Mouse (Mus musculus): Measurements from ENCODE around the gene Panx1. TPM values are rescaled to one million over a fixed set of nuclear protein-coding genes. Genes with fewer than 3 reads are reported as not detected.

Panx1 gene
- 23.2 and 24.5 TPM in 2 replicates for polyA plus RNA-seq (2015; fragmentation: Nextera tagmentation; extraction: Ambion mirVana)

- Histone ChIP-seq H3K9ac (ENCODE audit: low read depth, low read length) (peak within 1 kb of the TSS; percentile 70), H3K4me2 (replicated peaks; ENCODE audit: low read depth) (peak within 1 kb of the TSS; percentile 92), H3K36me3 (ENCODE audit: control insufficient read depth, insufficient read depth) (no peaks in the 10 kb centered on the region), H3K27me3 (replicated peaks; ENCODE audit: control insufficient read depth, insufficient read depth, low read length) (no peaks in the 10 kb centered on the region), H3K9me3 (ENCODE audit: control insufficient read depth) (no peaks in the 10 kb centered on the region), H3K27ac (ENCODE audit: low read depth, low read length) (peak within 1 kb of the TSS; percentile 83), H3K4me1 (replicated peaks; ENCODE audit: control insufficient read depth, insufficient read depth, low read length) (peaks cover 5% of the 10 kb centered on the region; the same call in 1 of the 2 replicates), H3K4me3 (ENCODE audit: low read depth, low read length) (peak within 1 kb of the TSS; percentile 73)
- no peak for TF ChIP-seq CTCF (IDR thresholded peaks at IDR 0.05; ENCODE audit: low read depth)
- under 1% methylated on average over 65 of the region's 68 CpGs for WGBS
- peak; percentile 83 for ATAC-seq
Observed at GRCm38 (mm10) chr9:15045084-15045669, at the start of gene Panx1. TSS of gene Panx1 (minus strand) at chr9:15045478.

GRCm38 (mm10) chr9:15068686-15069295, 23.5 kb upstream of the Panx1 start:
- no peak overlapping the region for H3K27ac ChIP-seq (ENCODE audit: low read depth, low read length)
- no peak overlapping the region for H3K4me2 ChIP-seq (replicated peaks; ENCODE audit: low read depth)
- no peak overlapping the region for H3K4me3 ChIP-seq (ENCODE audit: low read depth, low read length)
- no peaks in the 10 kb centered on the region for H3K4me1 ChIP-seq (replicated peaks; ENCODE audit: control insufficient read depth, insufficient read depth, low read length)
- no peaks in the 10 kb centered on the region for H3K9me3 ChIP-seq (ENCODE audit: control insufficient read depth)
- H3K9ac ChIP-seq (ENCODE audit: low read depth, low read length), result no peak overlapping the region
- H3K27me3 ChIP-seq (replicated peaks; ENCODE audit: control insufficient read depth, insufficient read depth, low read length), result no peaks in the 10 kb centered on the region
- WGBS, result 49% methylated on average over 6 of the region's 6 CpGs
- peak; percentile 77 for ATAC-seq
- no peaks in the 10 kb centered on the region for H3K36me3 ChIP-seq (ENCODE audit: control insufficient read depth, insufficient read depth)
- TF ChIP-seq CTCF (IDR thresholded peaks at IDR 0.05; ENCODE audit: low read depth), result no peak

DNA sequence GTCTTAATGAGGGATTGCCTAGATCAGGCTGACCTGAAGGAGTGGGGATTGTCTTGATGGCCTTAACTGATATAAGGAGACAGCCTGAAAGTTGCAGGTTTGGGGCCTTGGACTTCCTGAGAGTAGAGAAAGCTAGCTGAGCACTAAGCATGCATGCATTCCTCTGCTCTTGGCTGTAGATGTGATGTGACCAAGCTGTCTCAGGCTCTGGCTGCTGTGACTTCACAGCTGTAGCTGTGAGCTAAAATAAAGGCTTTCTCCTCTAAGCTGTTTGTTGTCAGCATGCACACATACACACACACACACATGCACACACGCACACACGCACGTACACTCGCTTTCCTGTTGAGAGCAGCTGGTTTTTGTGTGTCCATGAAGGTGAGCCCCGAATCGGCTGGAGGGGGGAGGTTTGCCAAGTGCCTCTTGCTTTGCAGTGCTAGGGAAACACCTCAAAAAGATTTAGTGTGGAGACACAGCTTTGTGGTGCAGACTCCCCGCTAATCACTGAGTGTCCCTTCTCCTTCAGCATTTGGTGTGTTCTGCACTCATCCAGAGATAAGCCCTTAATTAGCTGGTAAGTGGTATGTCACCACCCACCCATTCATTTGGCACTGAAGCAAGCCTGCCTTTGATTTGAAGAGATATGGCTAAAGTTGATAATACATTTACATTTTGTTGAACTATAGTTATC, 22.9 kb upstream of the Panx1 start:
- WGBS, result 68% methylated on average over 7 of the region's 7 CpGs
- TF ChIP-seq CTCF (IDR thresholded peaks at IDR 0.05; ENCODE audit: low read depth), result no peak
- Histone ChIP-seq H3K36me3 (ENCODE audit: control insufficient read depth, insufficient read depth) (no peaks in the 10 kb centered on the region), H3K9me3 (ENCODE audit: control insufficient read depth) (no peaks in the 10 kb centered on the region), H3K9ac (ENCODE audit: low read depth, low read length) (no peak overlapping the region), H3K4me3 (ENCODE audit: low read depth, low read length) (no peak overlapping the region), H3K27ac (ENCODE audit: low read depth, low read length) (no peak overlapping the region), H3K4me1 (replicated peaks; ENCODE audit: control insufficient read depth, insufficient read depth, low read length) (no peaks in the 10 kb centered on the region), H3K27me3 (replicated peaks; ENCODE audit: control insufficient read depth, insufficient read depth, low read length) (no peaks in the 10 kb centered on the region), H3K4me2 (replicated peaks; ENCODE audit: low read depth) (no peak overlapping the region)
- ATAC-seq, result no peak

DNA sequence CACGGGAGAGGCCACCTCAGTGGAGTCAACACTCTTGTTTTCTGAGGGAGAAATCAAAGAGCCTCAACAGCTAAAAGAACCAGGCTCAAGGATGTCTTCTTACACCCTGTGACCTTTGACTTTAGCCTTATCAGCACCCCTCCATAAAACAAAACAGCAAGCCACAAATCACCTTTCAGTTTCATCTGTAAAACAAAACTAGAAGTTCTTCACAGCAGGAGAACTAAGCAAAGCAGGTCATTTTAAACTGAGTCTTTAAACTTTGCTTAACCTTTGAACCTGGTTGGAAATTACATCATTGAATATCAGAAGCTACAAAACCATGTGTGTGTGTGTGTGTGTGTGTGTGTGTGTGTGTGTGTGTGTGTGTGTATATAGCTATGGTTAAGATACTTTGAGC, 18.9 kb upstream of the Panx1 start:
- 0% methylated on average over 1 of the region's 1 CpGs for WGBS
- Histone ChIP-seq H3K27me3 (replicated peaks; ENCODE audit: control insufficient read depth, insufficient read depth, low read length) (no peaks in the 10 kb centered on the region), H3K4me3 (ENCODE audit: low read depth, low read length) (no peak overlapping the region), H3K9ac (ENCODE audit: low read depth, low read length) (no peak overlapping the region), H3K9me3 (ENCODE audit: control insufficient read depth) (no peaks in the 10 kb centered on the region), H3K27ac (ENCODE audit: low read depth, low read length) (no peak overlapping the region), H3K4me1 (replicated peaks; ENCODE audit: control insufficient read depth, insufficient read depth, low read length) (no peaks in the 10 kb centered on the region), H3K36me3 (ENCODE audit: control insufficient read depth, insufficient read depth) (no peaks in the 10 kb centered on the region), H3K4me2 (replicated peaks; ENCODE audit: low read depth) (no peak overlapping the region)
- no peak for TF ChIP-seq CTCF (IDR thresholded peaks at IDR 0.05; ENCODE audit: low read depth)
- peak; percentile 84 for ATAC-seq

DNA sequence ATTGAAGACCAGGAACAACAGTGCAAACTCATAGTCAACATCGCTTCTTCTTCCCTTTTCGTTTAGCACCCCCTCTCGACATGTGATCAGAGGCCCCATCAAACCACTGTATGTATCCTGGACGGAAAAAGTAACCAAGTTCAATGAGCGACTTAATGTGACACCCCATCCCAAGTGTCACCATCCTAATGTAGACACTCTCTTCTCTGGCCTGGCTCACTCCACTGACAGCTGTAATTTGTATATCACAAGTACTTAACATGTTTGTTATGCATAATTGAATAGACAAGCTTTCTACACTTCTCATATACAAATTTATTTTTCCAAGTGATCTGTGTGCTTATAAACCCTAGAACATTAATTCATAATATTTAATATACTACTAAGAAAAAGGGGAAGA, 15.6 kb upstream of the Panx1 start:
- no peaks in the 10 kb centered on the region for H3K4me1 ChIP-seq (replicated peaks; ENCODE audit: control insufficient read depth, insufficient read depth, low read length)
- H3K4me3 ChIP-seq (ENCODE audit: low read depth, low read length), result no peak overlapping the region
- no peaks in the 10 kb centered on the region for H3K36me3 ChIP-seq (ENCODE audit: control insufficient read depth, insufficient read depth)
- 94% methylated on average over 5 of the region's 5 CpGs for WGBS
- no peak for TF ChIP-seq CTCF (IDR thresholded peaks at IDR 0.05; ENCODE audit: low read depth)
- H3K27me3 ChIP-seq (replicated peaks; ENCODE audit: control insufficient read depth, insufficient read depth, low read length), result no peaks in the 10 kb centered on the region
- H3K9ac ChIP-seq (ENCODE audit: low read depth, low read length), result no peak overlapping the region
- H3K9me3 ChIP-seq (ENCODE audit: control insufficient read depth), result no peaks in the 10 kb centered on the region
- no peak for ATAC-seq
- H3K27ac ChIP-seq (ENCODE audit: low read depth, low read length), result no peak overlapping the region
- H3K4me2 ChIP-seq (replicated peaks; ENCODE audit: low read depth), result no peak overlapping the region

DNA sequence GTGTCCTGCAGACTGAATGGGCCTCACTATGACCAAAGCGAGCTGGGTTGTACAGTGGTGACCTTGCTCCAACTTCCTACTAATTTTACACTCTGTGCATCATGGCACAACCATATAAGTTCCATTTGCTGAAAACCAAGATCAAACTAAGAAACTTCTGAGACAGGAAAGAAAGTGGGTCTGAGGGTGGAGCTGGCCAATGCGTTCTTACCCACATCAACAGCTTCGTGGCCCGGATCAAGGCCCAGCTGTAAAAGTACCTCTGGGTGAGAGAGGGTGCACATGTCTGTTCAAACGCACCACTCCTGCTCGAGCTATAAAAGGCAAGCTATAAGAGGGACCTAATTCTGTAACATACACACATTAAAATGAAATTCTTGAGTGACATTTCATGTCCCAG, 14.7 kb upstream of the Panx1 start:
- no peak for TF ChIP-seq CTCF (IDR thresholded peaks at IDR 0.05; ENCODE audit: low read depth)
- 77% methylated on average over 6 of the region's 6 CpGs for WGBS
- no peak for ATAC-seq
- Histone ChIP-seq H3K36me3 (ENCODE audit: control insufficient read depth, insufficient read depth) (no peaks in the 10 kb centered on the region), H3K9ac (ENCODE audit: low read depth, low read length) (no peak overlapping the region), H3K4me2 (replicated peaks; ENCODE audit: low read depth) (no peak overlapping the region), H3K27me3 (replicated peaks; ENCODE audit: control insufficient read depth, insufficient read depth, low read length) (no peaks in the 10 kb centered on the region), H3K27ac (ENCODE audit: low read depth, low read length) (no peak overlapping the region), H3K9me3 (ENCODE audit: control insufficient read depth) (no peaks in the 10 kb centered on the region), H3K4me1 (replicated peaks; ENCODE audit: control insufficient read depth, insufficient read depth, low read length) (no peaks in the 10 kb centered on the region), H3K4me3 (ENCODE audit: low read depth, low read length) (no peak overlapping the region)

Measured in intestine, postnatal 0 days (tissue).